In genomic region chr10:43220910-43221625, GRCm38 (mm10) we compare ENCODE assay signal across 8 mouse cellular contexts. TPM values are rescaled to one million over a fixed set of nuclear protein-coding genes. Genes with fewer than 3 reads are reported as not detected.
DNase-seq lines count a peak whose midpoint lies in the region; ATAC-seq and TF ChIP-seq lines count a peak whose summit lies in the region.

Gene Pdss2, plus strand, starts transcription at chr10:43221486.

- no peaks in the 10 kb centered on the region for H3K9me3 ChIP-seq in heart, embryonic 12.5 days (replicated peaks)
- H3K9me3 ChIP-seq in kidney, postnatal 0 days (replicated peaks; ENCODE audit: low read length): no peaks in the 10 kb centered on the region
- H3K9me3 ChIP-seq in liver, embryonic 11.5 days (ENCODE audit: control insufficient read depth, low read length): no peaks in the 10 kb centered on the region
- no peaks in the 10 kb centered on the region for H3K9me3 ChIP-seq in stomach, embryonic 14.5 days (ENCODE audit: control insufficient read depth, low read depth, low read length)

- H3K36me3 ChIP-seq in heart, embryonic 12.5 days: no peaks in the 10 kb centered on the region
- no peaks in the 10 kb centered on the region for H3K36me3 ChIP-seq in kidney, postnatal 0 days (ENCODE audit: insufficient read depth, low read length)
- no peaks in the 10 kb centered on the region for H3K36me3 ChIP-seq in liver, embryonic 11.5 days (ENCODE audit: control insufficient read depth, insufficient read depth, low read length)
- H3K36me3 ChIP-seq in stomach, embryonic 14.5 days (ENCODE audit: control insufficient read depth, insufficient read depth, low read length): no peaks in the 10 kb centered on the region

- peak within 1 kb of the TSS; percentile 78 for H3K4me2 ChIP-seq in heart, embryonic 12.5 days
- peak within 1 kb of the TSS; percentile 96 for H3K4me2 ChIP-seq in kidney, postnatal 0 days (ENCODE audit: low read length)
- H3K4me2 ChIP-seq in liver, embryonic 11.5 days: peak within 1 kb of the TSS; percentile 74
- H3K4me2 ChIP-seq in stomach, embryonic 14.5 days (replicated peaks; ENCODE audit: low read depth, low read length): peak within 1 kb of the TSS; percentile 80

- H3K4me1 ChIP-seq in heart, embryonic 12.5 days (replicated peaks): peaks cover 8% of the 10 kb centered on the region
- H3K4me1 ChIP-seq in kidney, postnatal 0 days (replicated peaks; ENCODE audit: insufficient read depth, low read length): 0 out of 2 replicates have a peak, but pooled peaks cover 2% of the 10 kb centered on the region
- no peaks in the 10 kb centered on the region; the same call in 1 of the 2 replicates for H3K4me1 ChIP-seq in liver, embryonic 11.5 days (replicated peaks; ENCODE audit: control insufficient read depth, insufficient read depth, low read length)
- no peaks in the 10 kb centered on the region for H3K4me1 ChIP-seq in stomach, embryonic 14.5 days (ENCODE audit: control insufficient read depth, insufficient read depth, low read length)

- DNase-seq in B cell, adult 2 months: peak; percentile 92 to 95
- DNase-seq in brain, adult 2 months (ENCODE audit: low read depth, low spot score): peak; percentile 99
- peak; percentile 99 for DNase-seq in kidney, postnatal 0 days (ENCODE audit: low spot score)
- DNase-seq in liver, embryonic 11.5 days (ENCODE audit: low spot score): peak; percentile 89
- DNase-seq in naive thymus-derived CD4-positive, alpha-beta T cell, adult 2 months (ENCODE audit: low read depth): peak; percentile 92

- ATAC-seq in erythroblast, adult 5-6 weeks (replicated peaks; ENCODE audit: low FRiP score, poor library complexity, severe bottlenecking): peak; percentile 100
- ATAC-seq in heart, embryonic 12.5 days (ENCODE audit: insufficient number of reproducible peaks, low FRiP score): peak; percentile 97
- peak; percentile 98 for ATAC-seq in kidney, postnatal 0 days (replicated peaks; ENCODE audit: low FRiP score, low read depth)
- peak; percentile 96 for ATAC-seq in liver, embryonic 11.5 days (replicated peaks; ENCODE audit: low FRiP score)
- ATAC-seq in stomach, embryonic 14.5 days (ENCODE audit: insufficient number of reproducible peaks, insufficient read depth, low FRiP score, low read depth): peak; percentile 97

- H3K9ac ChIP-seq in heart, embryonic 12.5 days: peak within 1 kb of the TSS; percentile 75
- peak within 1 kb of the TSS; percentile 94 for H3K9ac ChIP-seq in kidney, postnatal 0 days (ENCODE audit: low read depth, low read length)
- peak within 1 kb of the TSS; percentile 96 for H3K9ac ChIP-seq in liver, embryonic 11.5 days (ENCODE audit: low read depth, low read length)
- peak within 1 kb of the TSS; percentile 82 for H3K9ac ChIP-seq in stomach, embryonic 14.5 days (replicated peaks; ENCODE audit: low read depth, low read length)

- H3K27ac ChIP-seq in heart, embryonic 12.5 days (ENCODE audit: poor library complexity, severe bottlenecking): peak within 1 kb of the TSS; percentile 91
- peak within 1 kb of the TSS; percentile 95 for H3K27ac ChIP-seq in kidney, postnatal 0 days
- peak within 1 kb of the TSS; percentile 90 for H3K27ac ChIP-seq in liver, embryonic 11.5 days (ENCODE audit: low read depth, low read length)
- peak within 1 kb of the TSS; percentile 89 for H3K27ac ChIP-seq in stomach, embryonic 14.5 days (ENCODE audit: low read length)

- peak within 1 kb of the TSS; percentile 65 for H3K4me3 ChIP-seq in heart, embryonic 12.5 days
- peak within 1 kb of the TSS; percentile 92 for H3K4me3 ChIP-seq in kidney, postnatal 0 days (replicated peaks; ENCODE audit: low read depth, low read length)
- H3K4me3 ChIP-seq in liver, embryonic 11.5 days (ENCODE audit: low read depth, low read length): peak within 1 kb of the TSS; percentile 77
- peak within 1 kb of the TSS; percentile 92 for H3K4me3 ChIP-seq in stomach, embryonic 14.5 days (ENCODE audit: low read depth, low read length)

- peak; percentile 48 for TF ChIP-seq CTCF in kidney, postnatal 0 days (IDR thresholded peaks at IDR 0.05; ENCODE audit: low read depth)

- no peaks in the 10 kb centered on the region for H3K27me3 ChIP-seq in heart, embryonic 12.5 days (replicated peaks)
- H3K27me3 ChIP-seq in kidney, postnatal 0 days (ENCODE audit: insufficient read depth, low read length): no peaks in the 10 kb centered on the region
- H3K27me3 ChIP-seq in liver, embryonic 11.5 days (replicated peaks; ENCODE audit: control insufficient read depth, insufficient read depth, low read length): no peaks in the 10 kb centered on the region
- no peaks in the 10 kb centered on the region for H3K27me3 ChIP-seq in stomach, embryonic 14.5 days (ENCODE audit: control insufficient read depth, insufficient read depth, low read length)

- WGBS in heart, embryonic 12.5 days: under 1% methylated on average over 50 of the region's 50 CpGs
- WGBS in kidney, postnatal 0 days: under 1% methylated on average over 50 of the region's 50 CpGs
- WGBS in liver, embryonic 11.5 days: under 1% methylated on average over 50 of the region's 50 CpGs
- under 1% methylated on average over 50 of the region's 50 CpGs for WGBS in stomach, embryonic 14.5 days

RNA-seq across cellular contexts. Expression of gene Pdss2, which starts in this region (rescaled TPM):
- total RNA-seq in erythroblast, adult 5-6 weeks (2015; ENCODE audit: low replicate concordance): 0.38 and 1.9 TPM in 2 replicates
- total RNA-seq in erythroblast, adult 5-6 weeks (2017; ENCODE audit: low replicate concordance): 6.6 and 9.3 TPM in 2 replicates
- polyA plus RNA-seq in heart, embryonic 12.5 days (2016; fragmentation: Nextera tagmentation; extraction: Ambion mirVana): 12.2 and 12.3 TPM in 2 replicates
- polyA plus RNA-seq in kidney, postnatal 0 days (2015; fragmentation: Nextera tagmentation; extraction: Ambion mirVana): 13.7 and 15.6 TPM in 2 replicates
- polyA plus RNA-seq in liver, embryonic 11.5 days (2014; fragmentation: Nextera tagmentation; extraction: Ambion mirVana): 14.9 and 16.2 TPM in 2 replicates
- 13.1 TPM in 2 replicates for polyA plus RNA-seq in stomach, embryonic 14.5 days (2014; fragmentation: Nextera tagmentation; extraction: Ambion mirVana)

Comparison
In these comparisons a context has a peak if more than half of its experiments do, and no peak if none do; other contexts are left out.
1. Peak in every context shown above with its lines: DNase-seq, ATAC-seq, H3K4me3 ChIP-seq and H3K27ac ChIP-seq.